Mouse (Mus musculus) megakaryocyte, embryonic 14.5 days (primary cell): ENCODE data around the gene Hoxb9.

Experiments
- FLI1 ChIP-seq: IDR thresholded peaks from 2 replicates; pipeline ENCODE4 v1.6.1; 2012; ENCODE audit warnings: low read length, inconsistent platforms, mixed read lengths
- GATA1 ChIP-seq: IDR thresholded peaks from 3 replicates; pipeline ENCODE4 v1.6.1; 2012; ENCODE audit warnings: mixed read lengths, low read length, inconsistent platforms, borderline replicate concordance

DNA sequence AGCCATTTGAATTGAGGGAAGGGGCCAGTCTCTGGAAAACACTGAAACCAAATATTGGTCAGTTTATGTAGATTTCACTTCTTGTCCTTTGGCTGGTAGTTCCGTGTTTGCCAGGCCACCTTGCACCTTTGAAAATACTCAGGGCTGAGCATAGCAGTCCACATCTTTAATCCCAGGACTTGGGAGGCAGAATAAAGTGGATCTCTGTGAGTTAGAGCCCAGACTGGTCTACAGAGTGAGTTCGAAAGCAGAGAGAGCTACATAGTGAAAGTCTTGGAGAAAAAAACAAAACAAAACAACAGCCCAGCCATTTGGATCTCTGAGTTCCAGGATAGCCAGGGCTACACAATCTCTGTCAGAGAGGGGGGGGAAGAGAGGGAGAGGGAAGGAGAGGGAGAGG, 14.1 kb upstream of the Hoxb9 start:
- TF ChIP-seq GATA1 (no peak), FLI1 (no peak)
